Mouse (Mus musculus) bone marrow, adult 2 months (tissue): ENCODE measurements around the gene Sox10.

Source experiments
- CTCF ChIP-seq: fragments of 200-500 bp; IDR thresholded peaks from 2 replicates; pipeline ENCODE4 v1.5.1; 2011; ENCODE audit warnings: low read length, control low read depth; ENCODE audit not compliant: control insufficient read depth, insufficient read depth
- POLR2A ChIP-seq: fragments of 200-500 bp; IDR thresholded peaks from 2 replicates; pipeline ENCODE4 v1.6.1; 2011; ENCODE audit warnings: low read depth, mild to moderate bottlenecking, control low read depth, low read length, borderline replicate concordance; ENCODE audit not compliant: control insufficient read depth

- no peak for TF ChIP-seq CTCF
- no peak for TF ChIP-seq POLR2A
Measured at GRCm38 (mm10) chr15:79155572-79155971, 9.5 kb downstream of the Sox10 start.
